ENCODE assay signal across 19 mouse cellular contexts in the genomic region with DNA sequence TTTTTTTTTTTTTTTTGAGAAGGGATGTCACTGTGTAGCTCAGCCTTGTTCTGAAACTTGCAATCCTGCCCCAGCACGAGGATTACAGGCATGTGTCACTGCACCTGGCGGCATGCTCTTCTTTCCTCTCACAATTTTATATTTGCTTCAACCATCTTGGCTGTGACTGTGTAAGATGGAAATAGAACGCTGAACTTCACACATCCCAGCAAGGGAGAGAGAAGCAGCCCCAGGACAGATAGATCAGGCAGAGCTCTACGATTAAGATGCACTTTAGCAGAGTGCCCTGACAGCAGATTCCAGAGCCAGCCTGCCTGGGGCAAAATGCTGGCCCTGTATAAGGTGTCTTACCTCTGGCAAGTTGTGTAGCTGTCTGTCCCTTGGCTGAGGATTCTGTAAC.
DNase-seq lines count a peak whose midpoint lies in the region; ATAC-seq and TF ChIP-seq lines count a peak whose summit lies in the region.
"Had no signal": no experiment of that assay in that cellular context is flagged by ENCODE, and none has a peak within 500 bp of the region (broad histone marks: within the 10 kb centered on the region; RNA-seq: fewer than 3 reads in every experiment).

No protein-coding gene starts in this region.

- WGBS in hindbrain, postnatal 0 days, result 70% methylated on average over 4 of the region's 4 CpGs

- H3K27ac ChIP-seq in hindbrain, postnatal 0 days, result no peak overlapping the region
- H3K27ac ChIP-seq: embryonic facial prominence, embryonic 10.5 days; heart, embryonic 10.5 days; limb, embryonic 10.5 days; liver, embryonic 12.5 days; lung, embryonic 15.5 days had no signal

- no peaks in the 10 kb centered on the region for H3K27me3 ChIP-seq in hindbrain, postnatal 0 days (ENCODE audit: insufficient read depth, low read length)
- H3K27me3 ChIP-seq: liver, embryonic 12.5 days; lung, embryonic 15.5 days; megakaryocyte, embryonic 14.5 days had no signal

- H3K9ac ChIP-seq in hindbrain, postnatal 0 days (replicated peaks; ENCODE audit: low read length), result no peak overlapping the region
- H3K9ac ChIP-seq: liver, embryonic 12.5 days; lung, embryonic 15.5 days had no signal

- peak; percentile 73 for DNase-seq in gastrocnemius, adult 18-20 months (ENCODE audit: low spot score)
- DNase-seq in gastrocnemius, postnatal 10 days, result no peak
- peak; percentile 13 for DNase-seq in thymus, postnatal 14 days
- no peak for DNase-seq in thymus, postnatal 10 days (ENCODE audit: low spot score in 2 of 2)
- DNase-seq in left cerebral cortex, postnatal 25 days (ENCODE audit: low spot score in 2 of 2), result peak; percentile 6 to 81
- DNase-seq in telencephalon, adult 2 months (ENCODE audit: low read depth, low spot score), result peak; percentile 33
- DNase-seq in hindbrain, postnatal 0 days (ENCODE audit: low spot score), result no peak
- no peak for DNase-seq in cerebellum, postnatal 10 days
- DNase-seq: cerebellum, adult 11 months; cerebellum, postnatal 36 days; kidney, adult 8-10 months had no signal

- no peak overlapping the region for H3K4me3 ChIP-seq in hindbrain, postnatal 0 days (ENCODE audit: low read length)
- H3K4me3 ChIP-seq: embryonic facial prominence, embryonic 10.5 days; erythroblast, embryonic 14.5 days; heart, embryonic 10.5 days; limb, embryonic 10.5 days; liver, embryonic 12.5 days; lung, embryonic 15.5 days had no signal

- no peaks in the 10 kb centered on the region for H3K4me1 ChIP-seq in hindbrain, postnatal 0 days (ENCODE audit: insufficient read depth, low read length)
- H3K4me1 ChIP-seq: heart, embryonic 10.5 days; limb, embryonic 10.5 days; liver, embryonic 12.5 days; lung, embryonic 15.5 days; megakaryocyte, embryonic 14.5 days had no signal

- intact Hi-C loops in left cerebral cortex, postnatal 25 days (cut with DNase I), result loop anchor here (2.0 kb wide), 1 partner anchor 58 kb away; no protein-coding TSS in a partner anchor

- no peaks in the 10 kb centered on the region for H3K9me3 ChIP-seq in hindbrain, postnatal 0 days (ENCODE audit: low read length)
- H3K9me3 ChIP-seq: embryonic facial prominence, embryonic 10.5 days; heart, embryonic 10.5 days; limb, embryonic 10.5 days; liver, embryonic 12.5 days; lung, embryonic 15.5 days had no signal

- ATAC-seq in hindbrain, postnatal 0 days, result no peak
- ATAC-seq: forebrain, embryonic 16.5 days; liver, embryonic 12.5 days had no signal

- H3K4me2 ChIP-seq in hindbrain, postnatal 0 days (ENCODE audit: low read depth, low read length), result no peak overlapping the region
- H3K4me2 ChIP-seq: liver, embryonic 12.5 days; lung, embryonic 15.5 days had no signal

- no peaks in the 10 kb centered on the region for H3K36me3 ChIP-seq in hindbrain, postnatal 0 days (ENCODE audit: insufficient read depth, low read length)
- H3K36me3 ChIP-seq: embryonic facial prominence, embryonic 10.5 days; heart, embryonic 10.5 days; limb, embryonic 10.5 days; liver, embryonic 12.5 days; lung, embryonic 15.5 days had no signal

- TF ChIP-seq CTCF in hindbrain, postnatal 0 days (IDR thresholded peaks at IDR 0.05; ENCODE audit: low read depth), result no peak

Comparison
In these comparisons a context has a peak if more than half of its experiments do, and no peak if none do; other contexts are left out.
1. DNase-seq: peak in gastrocnemius, adult 18-20 months (single experiment), thymus, postnatal 14 days (single experiment), left cerebral cortex, postnatal 25 days (2 of 2) and telencephalon, adult 2 months (single experiment); none in gastrocnemius, postnatal 10 days (single experiment), thymus, postnatal 10 days (0 of 2), hindbrain, postnatal 0 days (single experiment) and cerebellum, postnatal 10 days (0 of 2).